11 mouse cellular contexts compared by ENCODE assay signal in genomic region chr15:78374204-78374603, GRCm38 (mm10). TPM values are rescaled to one million over a fixed set of nuclear protein-coding genes. Genes with fewer than 3 reads are reported as not detected.
DNase-seq lines count a peak whose midpoint lies in the region; ATAC-seq lines count a peak whose summit lies in the region.
"Had no signal": no experiment of that assay in that cellular context is flagged by ENCODE, and none has a peak within 500 bp of the region (broad histone marks: within the 10 kb centered on the region; RNA-seq: fewer than 3 reads in every experiment).

No protein-coding gene starts in this region.

- DNase-seq in cerebellum, postnatal 10 days, result peak; percentile 95 to 96
- DNase-seq in kidney, postnatal 14 days, result peak; percentile 19
- DNase-seq in kidney, adult 18-20 months, result no peak
- DNase-seq in testis, postnatal 10 days (ENCODE audit: low spot score), result peak; percentile 61
- DNase-seq in testis, postnatal 14 days (ENCODE audit: low spot score), result no peak
- peak; percentile 58 for DNase-seq in right cerebral cortex, postnatal 14 days
- DNase-seq in gastrocnemius, postnatal 4 days (ENCODE audit: low spot score in 2 of 2), result no peak
- DNase-seq: kidney, adult 8-10 months had no signal

- no peak for ATAC-seq in cerebellum, adult (ENCODE audit: insufficient number of reproducible peaks, low FRiP score, low TSS enrichment)

RNA-seq across cellular contexts. Expression of gene Tex33, which starts 21.5 kb away (rescaled TPM):
- not detected for total RNA-seq in gastrocnemius, postnatal 4 days (2021)
- total RNA-seq: hematopoietic stem cell, adult 5-6 weeks; layer of hippocampus, adult 8-10 months had no signal

RNA-seq across cellular contexts. Expression of gene Tst, which starts 31.5 kb away (rescaled TPM):
- 10 to 100 TPM; 17.5 to 20.5 TPM for total RNA-seq in gastrocnemius, postnatal 4 days (2021)

RNA-seq across cellular contexts. Expression of gene Mpst, which starts 32.0 kb away (rescaled TPM):
- total RNA-seq in gastrocnemius, postnatal 4 days (2021), result 10 to 100 TPM; 27.6 to 34.5 TPM

RNA-seq across cellular contexts. Expression of gene Csf2rb, which starts 48.7 kb away (rescaled TPM):
- 10 to 100 TPM in 1 of 2 experiments, 1 to 10 TPM in 1; 3.4 to 11.1 TPM for total RNA-seq in gastrocnemius, postnatal 4 days (2021)

RNA-seq across cellular contexts. Expression of gene Kctd17, which starts 54.2 kb away (rescaled TPM):
- total RNA-seq in gastrocnemius, postnatal 4 days (2021), result 10 to 100 TPM; 83.5 to 85.4 TPM

Comparison
In these comparisons a context has a peak if more than half of its experiments do, and no peak if none do; other contexts are left out.
1. DNase-seq: peak in cerebellum, postnatal 10 days (2 of 2), kidney, postnatal 14 days (single experiment), testis, postnatal 10 days (single experiment) and right cerebral cortex, postnatal 14 days (single experiment); none in kidney, adult 18-20 months (single experiment), testis, postnatal 14 days (single experiment) and gastrocnemius, postnatal 4 days (0 of 2).